Mouse (Mus musculus): ENCODE measurements around the gene Slc16a6. TPM values are rescaled to one million over a fixed set of nuclear protein-coding genes. Genes with fewer than 3 reads are reported as not detected.
"Not testable (repeated sequence)": the region's sequence is repeated elsewhere in the genome, so short reads cannot be mapped to it uniquely, and the experiment has no call there.

Slc16a6 gene
- total and polyA plus RNA-seq, 2 experiments from 2014 or later, result 8.7 to 11.2 TPM

DNA sequence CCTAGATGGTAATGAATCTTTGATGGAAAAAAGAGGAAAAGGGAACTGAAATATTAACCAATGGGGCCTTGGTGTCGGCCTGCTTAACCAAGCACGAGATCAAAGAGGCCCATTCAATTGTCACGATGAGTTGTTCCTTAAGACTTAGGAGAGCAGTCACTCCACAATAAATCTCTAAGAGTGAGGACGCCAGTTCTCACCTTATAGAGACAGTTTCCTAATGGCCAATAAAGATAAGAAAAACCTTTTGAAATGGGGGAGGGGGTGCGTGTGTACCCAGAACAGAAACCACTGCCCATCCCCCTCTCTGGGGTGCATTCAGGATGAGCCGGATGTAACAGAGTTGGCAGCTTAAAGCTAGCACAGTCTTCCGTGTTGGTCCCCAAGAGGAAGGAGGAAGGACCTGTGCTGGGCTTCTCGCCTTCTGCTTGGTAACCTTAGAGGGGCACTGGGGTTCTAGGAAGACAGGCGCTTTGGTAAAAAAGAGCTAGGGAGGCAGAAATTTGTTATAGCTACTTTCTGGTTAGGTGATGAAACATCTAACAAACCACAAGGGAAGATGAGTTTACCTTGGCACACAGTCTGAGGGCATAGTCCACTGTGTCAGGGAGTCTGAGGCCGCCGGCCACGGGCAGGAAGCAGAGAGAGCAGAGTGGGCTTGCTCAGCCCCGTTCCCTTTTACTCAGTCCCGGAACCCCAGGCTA is 22.5 kb upstream of the Slc16a6 start:
- Histone ChIP-seq H3K36me3 (ENCODE audit: insufficient read depth, low read length) (no peaks in the 10 kb centered on the region), H3K4me2 (ENCODE audit: low read depth, low read length) (no peak overlapping the region), H3K27me3 (ENCODE audit: insufficient read depth, low read length) (no peaks in the 10 kb centered on the region), H3K9me3 (ENCODE audit: low read length) (no peaks in the 10 kb centered on the region), H3K27ac (no peak overlapping the region), H3K4me1 (ENCODE audit: insufficient read depth, low read length) (no peaks in the 10 kb centered on the region), H3K9ac (replicated peaks; ENCODE audit: low read length) (no peak overlapping the region), H3K4me3 (ENCODE audit: low read length) (no peak overlapping the region)
- no peak for TF ChIP-seq CTCF (IDR thresholded peaks at IDR 0.05; ENCODE audit: low read depth)
- no peak for DNase-seq (ENCODE audit: low spot score)
- no peak for ATAC-seq
- 60% methylated on average over 14 of the region's 14 CpGs for WGBS

- no peaks in the 10 kb centered on the region for H3K27me3 ChIP-seq (ENCODE audit: insufficient read depth, low read length)
- DNase-seq (ENCODE audit: low spot score) (no peak), ATAC-seq (no peak)
- no peak overlapping the region for H3K27ac ChIP-seq
- H3K9ac ChIP-seq (replicated peaks; ENCODE audit: low read length), result no peak overlapping the region
- H3K4me3 ChIP-seq (ENCODE audit: low read length), result no peak overlapping the region
- no peaks in the 10 kb centered on the region for H3K36me3 ChIP-seq (ENCODE audit: insufficient read depth, low read length)
- H3K4me1 ChIP-seq (ENCODE audit: insufficient read depth, low read length), result no peaks in the 10 kb centered on the region
- no peak overlapping the region for H3K4me2 ChIP-seq (ENCODE audit: low read depth, low read length)
- WGBS, result 57% methylated on average over 24 of the region's 24 CpGs
- no peak for TF ChIP-seq CTCF (IDR thresholded peaks at IDR 0.05; ENCODE audit: low read depth)
- no peaks in the 10 kb centered on the region for H3K9me3 ChIP-seq (ENCODE audit: low read length)
These were observed 21.7 kb upstream of the Slc16a6 start for GRCm38 (mm10) chr11:109494890-109495770.

DNA sequence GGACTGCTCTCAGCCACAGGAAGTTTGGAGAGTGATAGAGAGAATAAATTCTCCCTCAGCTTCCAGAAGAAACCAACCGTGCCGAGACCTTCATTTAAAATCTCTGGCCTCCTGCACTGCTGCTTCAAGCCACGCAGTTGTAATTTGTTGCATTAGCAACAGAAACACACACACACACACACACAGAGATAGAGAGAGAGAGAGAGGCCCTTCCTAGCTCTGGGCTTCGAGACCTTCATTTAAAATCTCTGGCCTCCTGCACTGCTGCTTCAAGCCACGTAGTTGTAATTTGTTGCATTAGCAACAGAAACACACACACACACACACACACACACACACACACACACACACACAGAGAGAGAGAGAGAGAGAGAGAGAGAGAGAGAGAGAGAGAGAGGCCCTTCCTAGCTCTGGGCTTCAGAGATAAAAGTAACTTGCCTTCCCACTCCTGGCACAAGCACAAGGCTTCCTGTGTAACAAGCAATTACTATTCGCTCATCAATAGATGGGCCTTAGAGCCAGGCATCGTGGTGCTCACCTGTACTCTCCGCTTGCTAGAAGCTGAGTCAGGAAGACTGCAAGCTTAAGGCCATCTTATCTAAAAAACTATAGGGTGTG is 19.6 kb upstream of the Slc16a6 start:
- not testable (repeated sequence) for H3K4me3 ChIP-seq (ENCODE audit: low read length); H3K27me3 ChIP-seq (ENCODE audit: insufficient read depth, low read length); H3K9ac ChIP-seq (replicated peaks; ENCODE audit: low read length); ATAC-seq; H3K27ac ChIP-seq; H3K4me2 ChIP-seq (ENCODE audit: low read depth, low read length); H3K9me3 ChIP-seq (ENCODE audit: low read length); H3K36me3 ChIP-seq (ENCODE audit: insufficient read depth, low read length); DNase-seq (ENCODE audit: low spot score); H3K4me1 ChIP-seq (ENCODE audit: insufficient read depth, low read length)
- WGBS, result 76% methylated on average over 8 of the region's 8 CpGs

GRCm38 (mm10) chr11:109491844-109492243 is 18.4 kb upstream of the Slc16a6 start:
- H3K27me3 ChIP-seq (ENCODE audit: insufficient read depth, low read length), result no peaks in the 10 kb centered on the region
- WGBS, result 80% methylated on average over 4 of the region's 4 CpGs
- no peak overlapping the region for H3K9ac ChIP-seq (replicated peaks; ENCODE audit: low read length)
- H3K27ac ChIP-seq, result no peak overlapping the region
- no peak overlapping the region for H3K4me2 ChIP-seq (ENCODE audit: low read depth, low read length)
- no peak for DNase-seq (ENCODE audit: low spot score)
- TF ChIP-seq CTCF (IDR thresholded peaks at IDR 0.05; ENCODE audit: low read depth), result no peak
- no peak overlapping the region for H3K4me3 ChIP-seq (ENCODE audit: low read length)
- no peaks in the 10 kb centered on the region for H3K4me1 ChIP-seq (ENCODE audit: insufficient read depth, low read length)
- no peaks in the 10 kb centered on the region for H3K9me3 ChIP-seq (ENCODE audit: low read length)
- no peak for ATAC-seq
- H3K36me3 ChIP-seq (ENCODE audit: insufficient read depth, low read length), result no peaks in the 10 kb centered on the region

GRCm38 (mm10) chr11:109489763-109490162 is 16.4 kb upstream of the Slc16a6 start:
- no peaks in the 10 kb centered on the region for H3K9me3 ChIP-seq (ENCODE audit: low read length)
- 89% methylated on average over 2 of the region's 2 CpGs for WGBS
- H3K27ac ChIP-seq, result no peak overlapping the region

DNA sequence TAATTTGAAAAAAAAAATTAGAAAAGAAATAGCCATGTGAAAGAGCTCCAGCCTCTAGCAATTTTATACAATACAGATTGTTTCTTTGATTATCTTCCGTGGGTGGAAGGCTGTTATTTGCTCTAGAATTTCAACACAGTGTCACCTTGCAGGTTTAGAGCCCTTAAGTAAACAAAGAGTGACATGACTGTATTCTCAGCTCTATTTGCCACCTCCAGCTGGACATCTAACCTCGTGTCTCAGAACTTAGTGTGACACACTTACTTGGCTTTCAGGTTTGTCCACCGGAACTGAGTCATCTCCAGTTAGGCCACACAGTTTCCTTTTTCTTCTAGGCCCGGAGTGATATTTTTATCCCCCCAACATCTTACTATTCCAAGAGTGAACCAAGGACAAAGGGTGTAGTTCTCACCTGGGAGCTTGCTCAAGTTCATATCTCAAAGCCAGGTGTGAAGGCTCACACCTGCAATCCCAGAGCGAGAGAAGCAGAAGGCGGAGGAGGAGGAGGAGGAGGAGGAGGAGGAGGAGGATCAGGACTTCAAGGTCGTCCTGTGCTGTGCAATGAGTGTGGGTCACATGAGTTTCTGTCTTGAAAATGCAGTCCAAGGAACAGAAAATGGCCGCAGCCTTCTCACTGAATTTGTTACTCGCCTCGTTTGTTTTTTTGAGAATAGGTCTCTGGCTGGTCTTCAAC is 14.7 kb upstream of the Slc16a6 start:
- DNase-seq (ENCODE audit: low spot score) (no peak), ATAC-seq (no peak)
- no peaks in the 10 kb centered on the region for H3K27me3 ChIP-seq (ENCODE audit: insufficient read depth, low read length)
- no peak overlapping the region for H3K27ac ChIP-seq
- no peaks in the 10 kb centered on the region for H3K9me3 ChIP-seq (ENCODE audit: low read length)
- no peak overlapping the region for H3K4me3 ChIP-seq (ENCODE audit: low read length)
- TF ChIP-seq CTCF (IDR thresholded peaks at IDR 0.05; ENCODE audit: low read depth), result no peak
- no peak overlapping the region for H3K4me2 ChIP-seq (ENCODE audit: low read depth, low read length)
- H3K4me1 ChIP-seq (ENCODE audit: insufficient read depth, low read length), result no peaks in the 10 kb centered on the region
- 85% methylated on average over 10 of the region's 10 CpGs for WGBS
- H3K36me3 ChIP-seq (ENCODE audit: insufficient read depth, low read length), result no peaks in the 10 kb centered on the region
- no peak overlapping the region for H3K9ac ChIP-seq (replicated peaks; ENCODE audit: low read length)

More at GRCm38 (mm10) chr11:109489763-109490162, 16.4 kb upstream of the Slc16a6 start:
- Histone ChIP-seq H3K27me3 (ENCODE audit: insufficient read depth, low read length) (no peaks in the 10 kb centered on the region), H3K4me1 (ENCODE audit: insufficient read depth, low read length) (no peaks in the 10 kb centered on the region), H3K4me3 (ENCODE audit: low read length) (no peak overlapping the region), H3K36me3 (ENCODE audit: insufficient read depth, low read length) (no peaks in the 10 kb centered on the region), H3K4me2 (ENCODE audit: low read depth, low read length) (no peak overlapping the region), H3K9ac (replicated peaks; ENCODE audit: low read length) (no peak overlapping the region)
- ATAC-seq, result no peak
- DNase-seq (ENCODE audit: low spot score), result no peak
- no peak for TF ChIP-seq CTCF (IDR thresholded peaks at IDR 0.05; ENCODE audit: low read depth)
